Mouse (Mus musculus): ENCODE results near the gene Plxna4.

The Plxna4 gene

DNA sequence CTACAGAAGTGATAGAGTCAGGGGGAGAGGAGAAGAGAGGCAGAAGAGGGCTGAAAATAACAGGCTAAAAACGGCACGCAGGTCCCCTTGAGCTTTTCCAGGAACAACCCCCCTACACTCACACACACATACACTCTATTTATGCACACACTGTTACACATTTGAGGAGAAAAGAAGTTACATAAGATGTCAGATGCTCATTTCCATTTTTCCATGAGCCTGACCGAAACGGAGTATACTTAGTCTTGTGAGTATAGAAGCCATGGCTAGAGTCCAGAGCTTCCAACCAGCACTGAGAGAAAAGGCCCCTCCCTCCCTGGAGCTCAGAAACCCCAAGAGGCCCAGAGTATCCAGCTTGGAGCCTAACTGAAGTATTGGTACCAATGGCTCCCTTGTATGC lies 112.0 kb downstream of the Plxna4 start:
- H3K27me3 ChIP-seq (ENCODE audit: control insufficient read depth, insufficient read depth, low read length, poor library complexity, severe bottlenecking), result no peaks in the 10 kb centered on the region
- no peak for DNase-seq (ENCODE audit: low read depth, low spot score)
- no peaks in the 10 kb centered on the region for H3K36me3 ChIP-seq (ENCODE audit: control insufficient read depth, insufficient read depth, low read length, poor library complexity, severe bottlenecking)

GRCm38 (mm10) chr6:32472062-32472461 lies 115.9 kb downstream of the Plxna4 start:
- no peak for DNase-seq (ENCODE audit: low read depth, low spot score)
- H3K36me3 ChIP-seq (ENCODE audit: control insufficient read depth, insufficient read depth, low read length, poor library complexity, severe bottlenecking), result no peaks in the 10 kb centered on the region
- H3K27me3 ChIP-seq (ENCODE audit: control insufficient read depth, insufficient read depth, low read length, poor library complexity, severe bottlenecking), result no peaks in the 10 kb centered on the region

DNA sequence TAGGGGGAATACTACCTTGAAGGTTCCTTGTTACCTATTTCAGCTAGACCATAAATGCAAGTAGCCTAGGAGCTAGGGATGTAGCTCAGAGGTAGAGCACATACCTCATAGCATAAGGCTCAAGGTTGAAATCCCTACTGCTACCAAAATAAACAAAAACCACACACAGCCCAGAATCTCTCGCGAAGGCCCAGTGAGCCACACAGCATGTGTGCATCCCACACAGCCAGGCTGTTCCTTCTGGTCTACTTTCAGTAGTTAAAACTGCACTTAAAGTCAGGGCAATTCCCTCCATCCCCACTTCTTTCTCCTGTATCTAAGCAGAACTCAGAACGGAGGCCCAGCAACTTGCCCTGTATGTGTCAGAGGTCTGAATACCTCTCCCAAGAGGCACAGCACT lies 116.4 kb downstream of the Plxna4 start:
- no peak for DNase-seq (ENCODE audit: low read depth, low spot score)
- Histone ChIP-seq H3K27me3 (ENCODE audit: control insufficient read depth, insufficient read depth, low read length, poor library complexity, severe bottlenecking) (no peaks in the 10 kb centered on the region), H3K36me3 (ENCODE audit: control insufficient read depth, insufficient read depth, low read length, poor library complexity, severe bottlenecking) (no peaks in the 10 kb centered on the region)

GRCm38 (mm10) chr6:32469196-32469595 lies 118.8 kb downstream of the Plxna4 start:
- Histone ChIP-seq H3K27me3 (ENCODE audit: control insufficient read depth, insufficient read depth, low read length, poor library complexity, severe bottlenecking) (no peaks in the 10 kb centered on the region), H3K36me3 (ENCODE audit: control insufficient read depth, insufficient read depth, low read length, poor library complexity, severe bottlenecking) (no peaks in the 10 kb centered on the region)
- DNase-seq (ENCODE audit: low read depth, low spot score), result no peak

GRCm38 (mm10) chr6:32465129-32465528 lies 122.9 kb downstream of the Plxna4 start:
- no peaks in the 10 kb centered on the region for H3K36me3 ChIP-seq (ENCODE audit: control insufficient read depth, insufficient read depth, low read length, poor library complexity, severe bottlenecking)
- H3K27me3 ChIP-seq (ENCODE audit: control insufficient read depth, insufficient read depth, low read length, poor library complexity, severe bottlenecking), result no peaks in the 10 kb centered on the region
- no peak for DNase-seq (ENCODE audit: low read depth, low spot score)

DNA sequence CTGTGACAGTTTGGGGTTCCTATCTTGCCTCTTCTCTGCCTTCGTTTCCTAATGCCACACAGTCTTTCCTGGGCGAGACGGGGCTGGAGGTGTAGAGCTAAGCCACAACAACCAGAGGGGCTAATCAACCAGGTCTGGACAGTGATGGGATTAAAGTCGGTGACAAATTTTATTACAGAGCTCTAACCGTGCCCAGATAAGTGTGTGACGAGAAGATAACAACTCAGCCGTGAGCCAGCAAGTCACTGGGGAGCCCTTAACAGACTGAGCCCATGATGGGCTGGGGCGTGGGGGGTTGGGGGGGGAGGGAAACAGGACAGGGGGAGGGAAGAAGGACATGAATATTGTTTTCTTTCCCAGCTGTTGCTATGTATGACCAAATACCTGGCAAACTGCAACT lies 123.4 kb downstream of the Plxna4 start:
- H3K36me3 ChIP-seq (ENCODE audit: control insufficient read depth, insufficient read depth, low read length, poor library complexity, severe bottlenecking), result no peaks in the 10 kb centered on the region
- no peak for DNase-seq (ENCODE audit: low read depth, low spot score)

GRCm38 (mm10) chr6:32464046-32464445 lies 123.9 kb downstream of the Plxna4 start:
- Histone ChIP-seq H3K36me3 (ENCODE audit: control insufficient read depth, insufficient read depth, low read length, poor library complexity, severe bottlenecking) (no peaks in the 10 kb centered on the region), H3K27me3 (ENCODE audit: control insufficient read depth, insufficient read depth, low read length, poor library complexity, severe bottlenecking) (no peaks in the 10 kb centered on the region)
- no peak for DNase-seq (ENCODE audit: low read depth, low spot score)

More for the DNA sequence above, 123.4 kb downstream of the Plxna4 start:
- H3K27me3 ChIP-seq (ENCODE audit: control insufficient read depth, insufficient read depth, low read length, poor library complexity, severe bottlenecking), result no peaks in the 10 kb centered on the region

DNA sequence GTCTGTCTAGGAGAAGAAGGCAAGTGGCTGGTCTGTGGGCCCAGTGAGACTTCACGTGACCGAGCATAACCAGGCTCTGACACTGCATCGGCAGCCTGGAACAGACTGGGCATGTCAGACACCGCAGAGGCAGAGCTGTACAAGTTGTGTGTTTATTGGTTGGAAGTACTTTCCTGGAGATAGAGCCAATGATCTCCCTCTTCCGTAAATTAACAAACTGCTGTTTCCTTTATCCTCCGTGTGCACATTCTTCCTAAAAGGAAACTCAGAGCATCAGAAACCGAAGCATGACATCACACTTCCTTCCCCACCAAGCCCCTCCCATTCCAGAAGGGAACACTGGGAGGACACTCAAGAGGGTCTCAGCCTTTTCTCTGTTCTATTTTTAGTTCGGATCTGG lies 127.6 kb downstream of the Plxna4 start:
- no peaks in the 10 kb centered on the region for H3K36me3 ChIP-seq (ENCODE audit: control insufficient read depth, insufficient read depth, low read length, poor library complexity, severe bottlenecking)
- H3K27me3 ChIP-seq (ENCODE audit: control insufficient read depth, insufficient read depth, low read length, poor library complexity, severe bottlenecking), result no peaks in the 10 kb centered on the region
- no peak for DNase-seq (ENCODE audit: low read depth, low spot score)

DNA sequence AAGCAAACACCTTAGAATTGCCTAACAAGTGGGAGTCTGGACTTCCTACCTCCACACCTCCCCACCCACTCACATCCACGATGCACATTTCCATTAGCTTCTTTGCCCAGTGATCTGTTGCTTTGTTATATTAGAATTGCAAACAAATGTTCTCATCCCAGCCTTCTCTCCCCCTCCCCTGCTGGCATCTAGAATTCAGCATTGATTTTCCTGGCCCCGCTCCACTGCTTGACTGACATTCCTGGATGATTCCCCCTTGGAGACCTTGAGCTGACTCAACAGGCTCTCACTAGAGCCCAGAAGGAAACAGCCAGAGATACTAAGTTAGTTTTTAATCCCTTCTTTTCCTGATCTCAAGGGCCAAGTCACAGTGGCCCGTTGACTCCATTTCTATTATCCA lies 131.4 kb downstream of the Plxna4 start:
- Histone ChIP-seq H3K36me3 (ENCODE audit: control insufficient read depth, insufficient read depth, low read length, poor library complexity, severe bottlenecking) (no peaks in the 10 kb centered on the region), H3K27me3 (ENCODE audit: control insufficient read depth, insufficient read depth, low read length, poor library complexity, severe bottlenecking) (no peaks in the 10 kb centered on the region)
- no peak for DNase-seq (ENCODE audit: low read depth, low spot score)

DNA sequence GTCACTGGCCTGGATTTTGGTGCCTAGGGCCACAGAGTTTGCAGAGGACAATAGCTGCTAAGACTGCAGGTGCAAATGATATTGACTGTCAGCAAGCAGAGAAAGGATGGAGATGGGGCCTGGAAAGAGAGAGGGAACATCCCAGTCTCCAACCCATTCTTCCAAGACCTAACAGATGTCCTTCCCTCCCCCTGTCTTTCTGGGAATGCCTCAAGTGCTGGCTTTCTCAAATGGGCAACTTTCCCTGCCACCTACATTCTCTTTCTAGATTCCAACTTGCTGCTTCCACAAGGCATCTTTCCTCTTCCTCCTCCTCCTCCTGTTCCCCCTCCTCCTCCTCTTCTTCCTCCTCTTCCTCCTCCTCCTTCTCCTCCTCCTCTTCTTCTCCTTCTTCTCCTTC lies 136.1 kb downstream of the Plxna4 start:
- no peak for DNase-seq (ENCODE audit: low read depth, low spot score)
- Histone ChIP-seq H3K36me3 (ENCODE audit: control insufficient read depth, insufficient read depth, low read length, poor library complexity, severe bottlenecking) (no peaks in the 10 kb centered on the region), H3K27me3 (ENCODE audit: control insufficient read depth, insufficient read depth, low read length, poor library complexity, severe bottlenecking) (no peaks in the 10 kb centered on the region)

- no peaks in the 10 kb centered on the region for H3K27me3 ChIP-seq (ENCODE audit: control insufficient read depth, insufficient read depth, low read length, poor library complexity, severe bottlenecking)
- no peaks in the 10 kb centered on the region for H3K36me3 ChIP-seq (ENCODE audit: control insufficient read depth, insufficient read depth, low read length, poor library complexity, severe bottlenecking)
- DNase-seq (ENCODE audit: low read depth, low spot score), result no peak
These were observed 138.6 kb downstream of the Plxna4 start for GRCm38 (mm10) chr6:32449237-32449963.

DNA sequence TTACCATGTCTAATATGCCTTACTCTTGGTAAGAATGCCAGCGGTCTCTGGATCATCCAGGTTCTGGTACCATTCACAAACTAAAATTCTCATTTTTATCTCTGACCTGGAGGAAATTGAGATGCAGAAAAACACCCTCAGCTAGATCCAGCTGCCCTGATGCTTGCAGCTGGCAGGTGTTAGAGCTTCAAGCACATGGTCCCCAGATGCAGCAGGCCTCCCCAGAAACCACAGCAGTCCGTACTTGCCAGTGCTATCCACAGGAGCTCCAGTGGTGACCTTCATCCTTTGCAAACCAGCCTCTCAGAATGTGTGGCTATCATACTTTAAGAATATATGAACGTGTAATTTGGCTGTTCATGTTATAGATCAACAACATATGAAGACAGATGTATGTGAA lies 139.2 kb downstream of the Plxna4 start:
- Histone ChIP-seq H3K36me3 (ENCODE audit: control insufficient read depth, insufficient read depth, low read length, poor library complexity, severe bottlenecking) (no peaks in the 10 kb centered on the region), H3K27me3 (ENCODE audit: control insufficient read depth, insufficient read depth, low read length, poor library complexity, severe bottlenecking) (no peaks in the 10 kb centered on the region)
- no peak for DNase-seq (ENCODE audit: low read depth, low spot score)

GRCm38 (mm10) chr6:32446276-32446675 lies 141.7 kb downstream of the Plxna4 start:
- no peak for DNase-seq (ENCODE audit: low read depth, low spot score)
- H3K36me3 ChIP-seq (ENCODE audit: control insufficient read depth, insufficient read depth, low read length, poor library complexity, severe bottlenecking), result no peaks in the 10 kb centered on the region
- H3K27me3 ChIP-seq (ENCODE audit: control insufficient read depth, insufficient read depth, low read length, poor library complexity, severe bottlenecking), result no peaks in the 10 kb centered on the region

DNA sequence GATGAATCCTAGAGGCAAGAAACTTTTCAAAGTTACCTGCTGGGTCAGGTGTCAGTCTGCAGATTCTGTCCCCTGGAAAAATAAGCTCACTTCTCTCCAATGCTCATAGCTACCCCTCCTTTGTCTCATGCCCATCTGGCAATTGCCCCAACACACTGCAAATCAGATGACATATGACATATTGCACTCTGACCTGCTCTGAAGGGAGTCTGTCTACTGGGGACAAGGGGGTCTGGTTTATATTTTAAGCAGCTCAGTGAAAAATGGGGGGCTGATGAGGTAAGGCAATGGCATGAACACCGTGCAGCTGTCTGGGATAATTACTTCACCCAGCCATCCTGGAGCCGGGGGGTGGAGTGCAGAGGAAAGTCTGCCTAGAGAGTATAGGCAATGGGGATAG lies 142.7 kb downstream of the Plxna4 start:
- DNase-seq (ENCODE audit: low read depth, low spot score), result no peak
- no peaks in the 10 kb centered on the region for H3K36me3 ChIP-seq (ENCODE audit: control insufficient read depth, insufficient read depth, low read length, poor library complexity, severe bottlenecking)
- no peaks in the 10 kb centered on the region for H3K27me3 ChIP-seq (ENCODE audit: control insufficient read depth, insufficient read depth, low read length, poor library complexity, severe bottlenecking)

DNA sequence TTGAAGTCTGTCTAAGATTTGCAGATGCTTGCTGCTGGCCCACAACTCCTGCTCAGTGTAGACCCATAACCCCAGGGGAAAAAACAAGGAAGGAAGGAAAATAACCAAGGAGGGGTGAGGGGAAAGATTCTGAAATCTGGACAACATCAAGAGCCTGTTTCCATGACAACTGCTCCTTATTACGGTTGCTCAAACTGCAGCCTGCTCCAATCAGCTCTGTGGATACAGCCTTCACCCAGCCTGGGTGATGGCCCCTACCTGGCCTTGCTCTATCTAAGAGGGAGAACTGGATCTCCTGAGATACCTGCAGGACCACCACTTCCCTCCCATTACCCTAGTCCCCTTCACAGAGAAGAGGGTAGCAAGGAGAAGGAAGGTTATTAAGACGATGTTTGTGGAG lies 143.6 kb downstream of the Plxna4 start:
- Histone ChIP-seq H3K27me3 (ENCODE audit: control insufficient read depth, insufficient read depth, low read length, poor library complexity, severe bottlenecking) (no peaks in the 10 kb centered on the region), H3K36me3 (ENCODE audit: control insufficient read depth, insufficient read depth, low read length, poor library complexity, severe bottlenecking) (no peaks in the 10 kb centered on the region)
- no peak for DNase-seq (ENCODE audit: low read depth, low spot score)

GRCm38 (mm10) chr6:32443679-32444078 lies 144.3 kb downstream of the Plxna4 start:
- no peak for DNase-seq (ENCODE audit: low read depth, low spot score)
- Histone ChIP-seq H3K36me3 (ENCODE audit: control insufficient read depth, insufficient read depth, low read length, poor library complexity, severe bottlenecking) (no peaks in the 10 kb centered on the region), H3K27me3 (ENCODE audit: control insufficient read depth, insufficient read depth, low read length, poor library complexity, severe bottlenecking) (no peaks in the 10 kb centered on the region)

Data from splenic B cell, adult 2 months (primary cell).